Mouse (Mus musculus): Measurements from ENCODE around the gene Chd1l.
A peak's percentile ranks its signal among the peaks of the same experiment; 100 is the strongest.

DNA sequence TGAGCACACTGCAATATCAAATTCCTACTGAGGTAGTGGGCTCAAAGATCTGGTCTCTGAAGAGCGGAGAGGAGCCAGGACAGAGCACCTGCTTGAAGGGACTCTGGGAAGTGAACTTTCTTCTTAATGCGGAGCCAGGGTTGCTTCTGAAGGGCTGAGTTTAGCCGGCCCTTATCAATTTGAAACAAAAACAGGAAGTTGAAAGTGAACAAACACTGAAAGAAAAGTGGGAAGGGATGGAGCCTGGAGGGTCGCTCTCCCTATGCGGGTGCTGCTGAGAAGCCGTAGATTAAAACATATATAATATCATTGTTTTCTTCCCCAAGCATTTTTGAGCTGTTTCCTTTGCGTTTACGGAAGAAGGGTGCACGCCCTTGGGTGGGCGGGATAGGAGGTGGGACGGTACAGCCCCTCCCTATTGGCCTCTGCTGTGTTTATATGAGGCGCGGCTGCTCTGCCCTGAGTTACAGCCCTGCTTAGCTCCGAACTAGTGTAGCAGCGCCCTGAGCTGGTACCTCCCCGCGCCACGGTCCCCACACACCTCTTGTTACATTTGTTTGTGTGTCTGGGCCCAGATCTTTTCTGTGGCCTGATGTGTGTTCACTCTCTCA is 18.5 kb upstream of the Chd1l start, which contains the start of gene Fmo5:
- TF ChIP-seq CTCF (IDR thresholded peaks at IDR 0.05; ENCODE audit: control insufficient read depth, insufficient read depth, low read length) (no peak), POLR2A (IDR thresholded peaks at IDR 0.05; ENCODE audit: borderline replicate concordance, control insufficient read depth, low read depth, low read length) (peak; percentile 73; the same call in 1 of the 2 replicates)
